Mouse (Mus musculus) spleen, adult 18-20 months (tissue): ENCODE measurements around the gene Neurl2.
A peak's percentile ranks its signal among the peaks of the same experiment; 100 is the strongest.
"Not testable (repeated sequence)": the region's sequence is repeated elsewhere in the genome, so short reads cannot be mapped to it uniquely, and the experiment has no call there.

Source experiments
- DNase-seq, 2 experiments: peaks; one replicate each; pipeline ENCODE4 v3.0.0; 2022; ENCODE audit warnings: mixed read lengths in 2 of 2

Gene Neurl2

DNA sequence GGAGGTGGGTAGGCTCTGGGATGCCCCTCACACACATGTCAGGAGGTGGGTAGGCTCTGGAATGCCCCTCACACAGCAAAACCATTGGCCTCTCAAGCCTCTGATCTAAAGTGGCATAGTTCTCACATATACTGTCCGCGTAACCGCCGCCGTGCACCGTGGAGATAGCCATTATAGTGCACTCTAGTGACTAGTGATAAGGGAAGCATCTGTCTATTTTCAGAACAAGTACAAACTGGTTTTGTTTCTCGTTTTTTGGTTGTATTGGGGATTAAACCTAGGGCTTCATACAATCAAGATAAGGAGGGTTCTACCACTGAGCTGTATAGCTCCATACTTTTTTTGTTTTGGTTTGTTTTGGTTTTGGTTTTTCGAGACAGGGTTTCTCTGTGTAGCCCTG lies 17.4 kb downstream of the Neurl2 start:
- DNase-seq: no peak

DNA sequence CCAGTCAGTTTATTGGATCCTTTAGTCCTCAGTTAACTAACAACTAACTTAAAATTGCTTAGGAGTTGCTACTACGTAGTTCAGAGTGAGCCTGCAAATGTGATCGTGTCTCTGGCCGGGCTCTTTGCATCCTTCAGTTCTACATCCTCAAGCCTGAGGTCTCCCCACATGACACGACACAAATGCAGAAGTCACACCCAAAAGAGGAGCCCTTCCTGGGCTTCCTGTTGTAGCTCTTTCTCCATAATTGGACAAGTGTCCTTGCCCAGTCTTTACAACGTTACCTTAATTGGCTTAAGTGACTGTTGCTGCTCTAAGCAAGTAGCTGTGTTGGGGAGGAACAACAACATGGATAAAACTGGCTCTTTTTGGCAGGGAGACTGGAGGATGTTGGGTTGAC lies 17.9 kb downstream of the Neurl2 start:
- no peak for DNase-seq

DNA sequence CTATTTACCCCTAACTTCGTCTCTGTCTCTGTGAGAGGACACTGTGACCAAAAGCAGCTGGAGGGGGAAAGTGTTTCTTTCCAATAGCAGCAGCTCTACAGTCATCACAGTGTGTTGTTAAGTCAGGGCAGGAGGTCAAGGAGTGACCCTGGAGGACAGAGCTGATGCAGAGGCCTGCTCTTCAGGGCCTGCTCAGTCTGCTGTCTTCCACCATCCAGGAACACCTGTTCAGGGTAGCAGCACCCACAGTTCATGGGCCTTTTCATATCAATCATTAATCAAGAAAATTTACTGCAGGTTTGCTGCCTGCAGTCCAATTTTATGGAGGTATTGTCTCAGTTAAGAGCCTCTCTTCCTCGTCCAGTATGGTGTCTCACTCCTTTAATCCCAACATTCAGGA lies 19.7 kb downstream of the Neurl2 start:
- no peak for DNase-seq

DNA sequence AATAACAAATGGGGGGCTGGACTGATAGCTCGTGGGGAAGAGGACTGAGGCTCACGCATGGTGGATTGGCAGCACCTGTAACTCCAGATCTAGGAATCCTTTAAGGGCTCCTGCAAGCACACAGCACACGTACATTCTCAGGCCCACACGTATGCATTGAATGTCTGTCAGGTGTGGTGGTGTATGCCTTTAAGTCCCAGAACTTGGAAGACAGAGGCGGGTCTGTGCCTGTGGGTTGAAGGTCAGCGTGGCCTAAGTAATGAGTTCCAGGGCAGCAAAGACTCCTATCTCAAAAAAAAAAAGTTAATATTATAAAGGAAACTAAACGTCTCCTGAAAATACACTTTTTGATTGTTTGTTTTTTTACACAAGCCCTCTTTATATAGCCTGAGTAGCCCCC lies 26.6 kb downstream of the Neurl2 start:
- DNase-seq: no peak

DNA sequence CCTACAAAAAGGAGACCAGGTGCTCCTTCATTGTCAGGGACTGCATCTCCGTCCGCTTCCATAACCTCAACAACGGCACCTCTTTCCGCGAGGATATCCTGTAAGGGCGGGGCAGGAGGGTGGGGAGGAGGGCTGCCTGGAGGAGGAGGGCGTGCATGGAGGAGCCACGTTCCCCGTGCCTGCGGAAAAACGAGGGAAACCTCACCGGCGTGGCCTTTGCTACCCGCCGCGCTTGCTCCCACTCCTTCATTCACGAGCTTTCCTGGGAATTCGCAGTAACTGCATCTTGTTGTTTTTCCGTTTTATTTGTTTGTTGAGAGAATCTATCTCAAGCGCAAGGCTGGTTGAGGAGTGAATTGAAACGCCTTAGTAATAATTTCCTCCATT lies 27.9 kb downstream of the Neurl2 start:
- DNase-seq: no peak

DNA sequence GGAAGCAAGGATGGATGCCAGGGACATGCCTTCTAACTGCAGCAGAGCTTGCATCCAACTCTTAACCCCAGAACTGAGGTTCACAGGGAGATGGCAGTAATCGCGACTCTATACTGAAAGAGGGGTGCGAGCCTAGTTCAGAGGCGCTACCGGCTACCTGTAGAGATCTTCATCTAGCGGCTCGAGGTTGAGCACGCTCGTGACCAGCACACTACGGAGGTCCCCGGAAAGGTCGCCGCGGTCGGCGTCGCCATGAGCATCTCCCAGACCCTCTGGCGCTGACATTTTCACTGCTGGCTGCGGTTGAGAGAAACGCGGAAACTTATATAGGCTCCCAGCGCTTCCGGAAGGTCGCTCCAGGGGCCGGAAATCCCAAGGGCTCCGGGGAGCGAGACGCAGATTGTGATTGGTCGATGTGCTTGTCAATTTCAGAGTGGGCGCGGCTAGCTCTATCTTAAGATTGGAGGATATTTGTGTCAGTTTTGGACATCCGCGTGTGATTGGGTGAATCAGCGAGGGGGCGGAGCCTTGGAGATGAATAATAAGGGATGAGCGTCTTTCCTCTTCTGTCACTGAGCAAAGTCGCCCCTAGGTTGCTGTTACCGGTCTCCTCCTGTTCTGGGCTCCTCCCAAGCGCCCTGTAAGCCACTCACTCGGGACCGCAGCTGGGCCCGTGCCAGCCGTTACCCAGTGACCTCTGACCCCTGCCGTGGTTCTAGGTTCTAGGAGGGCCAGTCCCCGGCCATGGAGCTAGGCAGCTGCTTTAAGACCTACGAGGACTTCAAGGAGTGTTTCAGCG lies 28.5 kb downstream of the Neurl2 start, which contains the start of the genes Acot8 and Zswim3:
Gene Acot8, minus strand, starts transcription at position 350 of the 799 bp plus-strand sequence.
Gene Zswim3, plus strand, starts transcription at position 566 of the 799 bp plus-strand sequence.
- peak; percentile 95 to 98 for DNase-seq

DNA sequence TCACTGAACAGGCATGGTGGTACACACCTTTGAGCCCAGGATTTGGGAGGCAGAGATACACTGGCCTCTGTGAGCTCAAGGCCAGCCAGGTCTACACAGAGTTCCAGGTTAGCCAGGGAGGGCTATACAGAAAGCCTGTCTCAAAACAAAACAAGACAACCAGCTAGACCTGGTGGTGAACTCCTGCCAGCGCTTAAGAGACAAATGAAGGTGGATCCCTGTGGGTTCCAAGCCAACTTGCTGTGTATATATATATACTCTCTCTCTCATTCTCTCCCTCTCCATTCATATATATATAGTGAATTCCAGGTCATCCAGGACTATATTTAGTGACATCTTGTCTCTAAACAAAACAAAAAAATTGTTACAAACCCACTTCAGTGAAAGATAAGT lies 29.3 kb downstream of the Neurl2 start:
- DNase-seq: no peak

DNA sequence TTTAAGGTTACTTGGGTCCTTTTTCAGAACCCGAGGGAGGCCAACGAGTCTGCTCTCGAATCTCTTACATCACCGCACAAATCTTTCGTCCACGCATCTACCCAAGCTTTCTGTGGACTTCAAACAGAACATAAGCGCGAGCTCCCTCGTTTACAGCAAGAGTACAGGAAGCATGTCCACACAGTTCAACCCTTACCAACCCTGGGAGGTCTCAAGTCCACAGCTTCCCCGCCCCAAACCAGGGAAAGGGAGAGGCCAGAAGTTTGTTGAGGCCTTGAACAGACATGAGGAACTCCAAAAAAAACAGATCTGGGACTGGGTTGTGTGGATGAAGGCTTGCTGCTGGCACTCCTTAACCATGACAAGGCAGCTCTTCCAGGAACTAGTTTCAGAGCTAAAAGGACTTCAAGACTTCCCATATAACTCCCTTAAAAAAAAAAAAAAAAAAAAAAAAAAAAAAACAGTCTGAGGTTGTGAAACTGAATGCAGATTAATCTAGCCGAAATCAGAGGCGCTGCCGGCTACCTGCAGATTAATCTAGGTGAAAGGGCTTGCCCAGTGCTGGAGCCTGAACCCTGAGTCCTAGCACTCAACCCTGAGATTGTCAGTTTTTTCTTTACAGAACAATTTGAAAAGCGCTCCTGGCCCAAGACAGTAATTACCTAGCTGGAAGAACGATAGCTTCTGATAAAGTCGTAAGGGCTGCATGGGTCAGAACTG lies 29.9 kb downstream of the Neurl2 start:
- DNase-seq: no peak

DNA sequence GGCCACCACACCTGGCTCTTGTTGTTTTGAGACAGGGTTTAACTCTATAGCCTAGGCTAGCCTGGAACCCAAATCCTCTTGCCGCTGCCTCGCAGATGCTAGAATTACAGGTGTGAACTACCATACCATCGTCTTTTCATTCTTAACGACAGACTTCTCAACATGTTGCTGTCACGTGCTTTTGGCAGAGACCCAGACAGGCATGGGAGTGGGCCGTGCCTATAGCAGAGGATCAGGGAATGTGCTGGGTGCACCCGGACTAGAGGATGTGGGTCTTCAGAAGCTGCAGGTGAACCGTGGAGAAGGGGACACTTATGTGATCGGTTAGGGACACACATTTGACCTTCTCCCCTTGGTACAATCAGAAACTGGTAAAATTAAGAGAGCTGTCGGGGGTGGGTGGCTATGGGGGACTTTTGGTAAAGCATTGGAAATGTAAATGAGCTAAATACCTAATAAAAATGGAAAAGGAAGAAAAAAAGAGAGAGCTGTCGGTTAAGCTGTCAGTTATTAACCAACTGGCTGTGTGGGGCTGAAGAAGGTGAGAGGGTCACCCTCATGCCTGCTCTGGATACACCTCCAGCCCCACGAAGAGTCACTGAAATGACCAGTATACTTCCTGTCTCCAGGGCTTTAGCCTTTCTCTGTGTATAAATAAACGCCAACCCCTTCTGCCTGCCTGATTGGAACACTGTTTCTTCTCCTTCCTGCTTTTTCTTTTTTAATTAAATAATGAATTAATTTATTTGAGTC lies 32.8 kb downstream of the Neurl2 start:
- no peak for DNase-seq

DNA sequence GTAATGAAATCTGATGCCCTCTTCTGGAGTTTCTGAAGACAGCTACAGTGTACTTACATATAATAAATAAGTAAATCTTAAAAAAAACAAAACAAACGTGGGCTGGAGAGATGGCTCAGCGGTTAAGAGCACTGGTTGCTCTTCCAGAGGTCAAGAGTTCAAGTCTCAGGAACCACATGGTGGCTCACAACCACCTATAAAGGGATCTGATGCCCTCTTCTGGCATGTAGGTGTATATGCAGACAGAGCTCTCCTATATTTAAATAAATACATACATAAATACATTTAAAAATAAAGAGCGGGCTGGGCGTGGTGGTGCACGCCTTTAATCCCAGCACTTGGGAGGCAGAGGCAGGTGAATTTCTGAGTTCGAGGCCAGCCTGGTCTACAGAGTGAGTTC lies 34.7 kb downstream of the Neurl2 start:
- DNase-seq: not testable (repeated sequence)

DNA sequence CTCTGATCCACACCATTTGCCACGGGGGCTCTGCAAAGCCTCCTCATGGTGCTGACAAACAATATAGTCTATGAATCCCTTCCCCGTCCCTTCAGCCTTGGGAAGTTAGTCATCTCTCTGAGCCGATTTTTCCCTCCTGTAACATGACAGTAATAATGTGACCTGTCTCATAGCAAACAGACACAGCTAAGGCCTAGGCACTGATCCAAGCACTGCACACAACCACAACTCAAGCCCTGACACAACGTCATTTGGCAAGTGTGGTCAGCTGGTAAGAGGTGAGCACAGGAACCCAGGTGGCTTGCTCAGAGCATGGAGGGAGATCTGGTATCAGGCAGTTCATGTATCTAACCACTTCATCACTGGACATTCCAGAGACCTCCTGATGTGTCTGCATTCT lies 37.4 kb downstream of the Neurl2 start:
- DNase-seq: no peak

DNA sequence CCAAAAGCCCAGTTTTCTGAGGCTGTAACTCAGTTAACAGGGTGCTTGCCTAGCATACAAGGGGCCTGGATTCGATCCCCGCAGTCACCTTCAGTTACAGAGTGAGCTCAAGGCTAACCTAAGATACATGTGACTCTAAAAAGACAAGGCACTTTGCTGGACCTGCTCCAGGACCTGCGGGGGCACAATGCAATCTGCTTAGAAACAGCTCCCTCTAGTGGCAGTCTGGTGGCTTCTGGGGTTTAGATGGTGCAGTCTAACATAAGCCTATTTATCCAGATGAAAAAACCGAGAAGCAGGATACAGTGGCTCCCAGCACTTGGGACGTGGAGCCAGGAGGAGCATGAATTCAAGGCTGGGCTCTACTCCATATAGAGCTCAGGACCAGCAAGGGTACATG lies 39.0 kb downstream of the Neurl2 start:
- peak; percentile 39 to 62 for DNase-seq

DNA sequence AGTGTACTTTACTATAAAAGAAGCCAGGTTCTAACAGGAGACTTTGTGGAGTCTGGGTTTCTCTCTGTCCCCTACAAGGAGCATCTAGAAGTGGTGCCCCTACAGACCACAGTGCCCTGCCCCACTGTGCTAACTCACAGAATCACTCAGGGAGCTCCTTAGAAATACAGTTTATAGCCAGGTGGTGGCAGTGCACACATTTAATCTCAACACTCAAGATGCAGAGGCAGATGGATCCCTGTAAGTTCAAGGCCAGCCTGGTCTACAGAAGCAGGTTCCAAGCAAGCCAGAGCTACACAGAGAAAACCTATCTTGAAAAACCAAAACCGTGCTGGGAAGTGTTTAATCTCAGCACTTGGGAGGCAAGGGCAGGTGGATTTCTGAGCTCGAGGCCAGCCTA lies 39.5 kb downstream of the Neurl2 start:
- DNase-seq: no peak

DNA sequence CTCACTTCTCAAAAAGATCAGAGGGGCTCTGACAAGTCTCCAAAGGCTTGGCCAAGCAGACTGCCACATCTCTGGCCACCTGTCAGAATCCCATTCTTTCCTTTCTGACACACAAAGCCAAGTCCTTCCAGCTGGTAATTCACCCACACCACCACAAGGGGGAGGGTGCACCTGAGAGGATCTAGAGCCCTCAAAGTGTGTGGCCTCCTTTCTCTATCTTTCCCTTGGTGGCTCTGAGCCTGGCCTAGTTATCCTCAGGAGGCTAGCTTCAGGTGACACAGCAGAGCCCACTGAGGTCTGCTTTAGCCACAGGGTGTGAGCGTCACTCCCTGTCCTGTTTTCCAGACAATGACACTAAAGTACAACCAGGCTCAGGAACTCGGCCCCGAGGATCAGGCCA lies 40.0 kb downstream of the Neurl2 start:
- peak; percentile 28 to 63 for DNase-seq

DNA sequence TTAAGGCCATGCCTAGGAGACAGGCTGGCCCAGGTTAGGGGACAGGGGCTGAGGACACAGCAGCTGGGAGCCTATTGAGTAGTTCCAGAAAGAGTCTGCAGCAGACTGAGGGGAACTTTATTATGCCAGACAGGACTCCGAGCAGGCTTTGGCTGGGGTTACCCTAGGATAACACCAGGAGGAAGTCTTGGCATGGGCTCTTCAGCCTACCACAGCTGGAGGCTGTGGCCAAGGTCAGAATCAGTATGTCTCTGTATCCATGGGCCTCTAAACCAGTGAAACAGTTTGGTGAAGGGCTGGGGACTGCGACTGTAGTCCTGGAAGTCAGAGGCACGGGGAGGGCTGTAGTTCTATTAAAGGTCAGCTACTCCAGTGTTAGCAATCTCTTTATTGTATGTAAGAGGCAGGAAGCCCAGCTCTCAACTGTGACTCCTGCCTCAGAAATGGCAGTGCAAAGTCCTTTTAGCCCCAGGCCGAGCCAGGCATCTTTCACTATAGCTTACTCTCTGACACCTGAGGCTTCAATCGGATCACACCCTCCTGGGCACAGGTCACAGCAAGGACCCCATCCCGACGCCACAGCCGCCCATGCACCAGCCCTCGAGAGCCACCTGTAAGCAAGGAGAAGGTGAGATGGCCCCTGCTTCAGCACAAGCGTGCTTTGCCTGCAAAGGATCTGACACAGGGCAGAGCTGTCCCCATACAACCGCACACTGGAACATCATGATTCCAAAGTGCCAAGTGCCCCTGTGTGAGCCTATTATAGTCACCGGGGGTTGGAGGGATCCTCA lies 40.7 kb downstream of the Neurl2 start:
- DNase-seq: no peak

DNA sequence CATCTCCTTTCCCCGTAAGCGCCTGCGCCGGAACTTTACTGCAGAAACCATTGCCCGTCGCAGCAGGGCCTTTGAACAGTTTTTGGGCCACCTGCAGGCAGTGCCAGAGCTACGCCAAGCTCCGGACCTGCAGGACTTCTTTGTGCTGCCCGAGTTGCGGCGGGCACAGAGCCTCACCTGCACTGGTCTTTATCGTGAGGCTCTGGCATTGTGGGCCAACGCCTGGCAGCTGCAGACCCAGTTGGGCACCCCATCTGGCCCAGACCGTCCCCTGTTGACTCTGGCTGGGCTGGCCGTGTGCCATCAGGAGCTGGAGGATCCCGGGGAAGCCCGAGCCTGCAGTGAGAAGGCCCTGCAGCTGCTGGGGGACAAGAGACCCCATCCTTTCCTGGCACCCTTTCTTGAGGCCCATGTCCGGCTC lies 41.4 kb downstream of the Neurl2 start:
- DNase-seq: no peak

DNA sequence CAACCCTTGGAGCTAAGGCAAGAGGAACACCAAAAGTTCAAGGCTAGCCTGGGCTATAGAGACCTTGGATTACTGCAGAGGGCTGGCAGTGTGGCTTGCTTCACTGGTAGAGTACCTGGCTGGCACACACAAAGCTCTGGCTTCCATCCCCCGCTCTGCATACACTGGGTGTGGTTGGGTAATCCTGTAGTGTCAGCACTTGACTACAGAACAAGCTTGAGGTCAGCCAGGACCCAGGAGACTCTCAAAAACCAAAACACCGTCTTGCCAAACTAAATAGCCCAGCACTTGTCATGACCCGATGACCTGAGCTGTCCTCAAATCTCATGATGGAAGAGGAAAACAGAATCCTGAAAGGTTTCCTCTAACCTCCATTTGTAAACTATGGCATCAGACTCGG lies 42.8 kb downstream of the Neurl2 start:
- DNase-seq: no peak

DNA sequence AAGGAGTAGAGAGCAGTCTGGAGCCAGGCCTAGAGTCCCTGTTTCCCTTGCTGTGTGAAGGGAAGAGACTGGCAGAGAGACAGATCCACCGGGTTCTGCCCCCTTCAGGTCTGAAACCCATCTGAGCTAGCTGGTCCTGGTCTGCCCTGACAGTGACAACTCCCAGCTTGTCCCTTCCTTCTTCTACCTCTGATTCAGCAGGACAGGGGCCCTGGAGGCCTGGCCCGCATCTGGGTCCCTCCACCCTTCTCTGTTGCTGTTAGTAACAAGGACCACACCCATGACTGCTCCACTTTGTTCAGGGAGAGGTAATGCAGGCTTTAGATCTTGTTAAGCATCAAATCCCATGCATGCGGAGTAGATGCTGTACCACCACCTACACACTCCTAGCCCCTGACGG lies 44.8 kb downstream of the Neurl2 start:
- no peak for DNase-seq

DNA sequence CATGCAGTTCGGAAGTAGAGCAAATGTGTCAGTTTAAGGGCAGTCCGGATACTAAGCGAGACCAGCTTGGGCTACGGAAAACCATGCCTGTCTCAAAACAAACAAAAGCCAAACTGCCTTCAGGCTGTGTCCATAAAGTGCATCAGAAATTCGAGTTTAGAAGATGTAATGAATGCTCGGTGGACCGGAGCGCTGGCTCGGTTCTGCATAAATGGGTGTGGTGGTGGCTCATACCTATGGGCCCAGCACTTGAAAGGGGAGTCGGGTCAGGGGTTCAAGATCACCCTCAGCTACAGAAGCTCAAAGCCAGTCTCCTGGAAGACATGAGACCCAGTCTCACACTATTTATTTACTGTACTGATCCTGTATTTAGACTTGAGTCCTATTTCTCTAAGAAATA lies 45.5 kb downstream of the Neurl2 start:
- no peak for DNase-seq

DNA sequence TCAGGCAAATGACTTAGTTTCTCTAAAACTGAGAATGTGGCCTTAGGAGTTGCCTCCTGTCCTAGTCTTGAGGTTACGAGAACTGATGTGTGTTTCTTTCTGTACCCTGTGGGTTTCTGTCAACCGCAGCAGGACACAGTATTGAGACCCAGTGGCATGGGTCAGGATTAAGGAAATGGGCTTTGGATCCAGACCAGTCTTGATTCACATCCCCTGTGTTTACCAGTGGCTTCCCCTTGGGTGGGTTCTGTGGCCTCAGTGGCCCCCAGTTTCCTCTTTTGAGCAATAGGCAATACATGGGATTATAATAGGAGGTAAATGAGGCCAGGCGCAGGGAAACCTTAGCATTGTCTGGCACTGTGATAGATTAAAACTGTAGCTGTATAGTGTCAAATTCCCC lies 46.2 kb downstream of the Neurl2 start:
- no peak for DNase-seq

DNA sequence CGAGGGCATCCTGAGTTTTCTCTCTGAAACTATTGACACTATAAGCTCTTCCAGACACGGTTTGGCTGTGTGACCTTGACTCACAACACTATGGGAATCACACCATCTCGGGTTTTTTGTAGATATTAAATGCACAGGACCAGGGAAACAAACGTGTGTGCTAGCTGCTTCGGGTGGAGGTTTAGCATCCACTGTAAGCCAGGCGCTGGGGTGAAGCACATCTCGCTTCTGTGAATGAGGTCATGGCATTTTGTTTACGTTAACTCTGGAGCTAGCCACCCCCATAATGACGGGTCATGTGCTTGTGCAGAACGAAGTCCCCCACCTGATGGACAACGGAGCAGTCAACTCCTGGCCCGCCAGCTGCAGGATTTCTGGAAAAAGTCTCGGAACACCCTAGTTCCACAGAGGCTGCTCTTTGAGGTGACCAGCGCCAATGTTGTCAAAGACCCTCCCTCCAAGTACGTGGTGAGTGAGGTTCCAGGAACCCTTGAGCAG lies 46.8 kb downstream of the Neurl2 start:
- DNase-seq: no peak
